24 mouse cellular contexts compared by ENCODE assay signal in genomic region chr6:52877176-52877575, GRCm38 (mm10).
DNase-seq lines count a peak whose midpoint lies in the region; ATAC-seq and TF ChIP-seq lines count a peak whose summit lies in the region.
"Had no signal": no experiment of that assay in that cellular context is flagged by ENCODE, and none has a peak within 500 bp of the region (broad histone marks: within the 10 kb centered on the region; RNA-seq: fewer than 3 reads in every experiment).

No protein-coding gene starts in this region.

- TF ChIP-seq POLR2A in spleen, adult 2 months (IDR thresholded peaks at IDR 0.05; ENCODE audit: low read depth, low read length): no peak

- no peak for DNase-seq in frontal cortex, postnatal 25 days (ENCODE audit: low spot score in 2 of 2)
- DNase-seq in spleen, adult 2 months (ENCODE audit: low read depth in 1 of 2, low spot score in 2 of 2): peak; percentile 10 to 19
- DNase-seq in spleen, postnatal 4 days (ENCODE audit: low spot score in 2 of 2): no peak
- DNase-seq in retina, embryonic 14.5 days (ENCODE audit: low spot score): no peak
- DNase-seq: adrenal gland, postnatal 14 days; cerebellum, adult 8-10 months; cerebellum, postnatal 14 days; embryo, embryonic 11 days; gastrocnemius, adult 2 months; gastrocnemius, postnatal 25 days; heart, adult 18-20 months; heart, postnatal 14 days had no signal

- 38% methylated on average over 4 of the region's 4 CpGs for WGBS in spleen, adult 2 months
- WGBS in forebrain, embryonic 13.5 days: 65% methylated on average over 4 of the region's 4 CpGs

- H3K9ac ChIP-seq in forebrain, embryonic 13.5 days: no peak overlapping the region
- H3K9ac ChIP-seq: embryonic facial prominence, embryonic 15.5 days; forebrain, embryonic 15.5 days; hindbrain, embryonic 13.5 days had no signal

- peak; percentile 89 for ATAC-seq in frontal cortex, adult (ENCODE audit: low TSS enrichment)
- peak; percentile 64 for ATAC-seq in megakaryocyte, adult 5-6 weeks (ENCODE audit: poor library complexity, severe bottlenecking)
- ATAC-seq in forebrain, embryonic 13.5 days: no peak
- ATAC-seq: activated CD4-positive, CD25-positive, alpha-beta regulatory T cell, adult 4 months; forebrain, embryonic 15.5 days; hindbrain, postnatal 0 days; Patski had no signal

- H3K4me1 ChIP-seq in spleen, adult 2 months (ENCODE audit: control insufficient read depth, insufficient read depth, insufficient read length): peaks cover 4% of the 10 kb centered on the region; the same call in 1 of the 2 replicates
- no peaks in the 10 kb centered on the region for H3K4me1 ChIP-seq in forebrain, embryonic 13.5 days
- H3K4me1 ChIP-seq: embryonic facial prominence, embryonic 15.5 days; forebrain, embryonic 10.5 days; forebrain, embryonic 15.5 days; heart, embryonic 10.5 days had no signal

- no peaks in the 10 kb centered on the region for H3K36me3 ChIP-seq in spleen, adult 2 months (ENCODE audit: control insufficient read depth, insufficient read depth, low read length)
- no peaks in the 10 kb centered on the region for H3K36me3 ChIP-seq in forebrain, embryonic 13.5 days (ENCODE audit: poor library complexity, severe bottlenecking)
- H3K36me3 ChIP-seq: embryonic facial prominence, embryonic 15.5 days; forebrain, embryonic 10.5 days; forebrain, embryonic 15.5 days; heart, embryonic 10.5 days had no signal

- no peak overlapping the region for H3K4me3 ChIP-seq in spleen, adult 2 months (ENCODE audit: extremely low read depth, insufficient read depth, insufficient read length)
- H3K4me3 ChIP-seq in forebrain, embryonic 13.5 days: no peak overlapping the region
- H3K4me3 ChIP-seq: embryonic facial prominence, embryonic 15.5 days; erythroblast, embryonic 14.5 days; forebrain, embryonic 10.5 days; forebrain, embryonic 15.5 days; gastrocnemius, adult 2 months; heart, embryonic 10.5 days; hindbrain, embryonic 13.5 days had no signal

- no peak overlapping the region for H3K4me2 ChIP-seq in forebrain, embryonic 13.5 days
- H3K4me2 ChIP-seq: embryonic facial prominence, embryonic 15.5 days; forebrain, embryonic 15.5 days; hindbrain, embryonic 13.5 days had no signal

- H3K27ac ChIP-seq in spleen, adult 2 months (ENCODE audit: insufficient read depth, low read length): no peak overlapping the region
- H3K27ac ChIP-seq in forebrain, embryonic 13.5 days: no peak overlapping the region
- H3K27ac ChIP-seq: embryonic facial prominence, embryonic 15.5 days; forebrain, embryonic 10.5 days; forebrain, embryonic 15.5 days; gastrocnemius, adult 2 months; heart, embryonic 10.5 days; hindbrain, embryonic 13.5 days; hindbrain, postnatal 0 days had no signal

- TF ChIP-seq CTCF in spleen, adult 2 months (IDR thresholded peaks at IDR 0.05; ENCODE audit: extremely low read depth, insufficient read depth, insufficient read length, insufficient replicate concordance): no peak

- H3K9me3 ChIP-seq in forebrain, embryonic 13.5 days (replicated peaks): peaks cover 5% of the 10 kb centered on the region
- H3K9me3 ChIP-seq: embryonic facial prominence, embryonic 15.5 days; heart, embryonic 10.5 days had no signal

- no peaks in the 10 kb centered on the region for H3K27me3 ChIP-seq in spleen, adult 2 months (ENCODE audit: control insufficient read depth, insufficient read depth, low read length)
- peaks cover 17% of the 10 kb centered on the region for H3K27me3 ChIP-seq in forebrain, embryonic 13.5 days
- H3K27me3 ChIP-seq: embryonic facial prominence, embryonic 15.5 days; hindbrain, embryonic 13.5 days; Patski had no signal

Comparison
In these comparisons a context has a peak if more than half of its experiments do, and no peak if none do; other contexts are left out.
1. DNase-seq: peak in spleen, adult 2 months (2 of 2); none in frontal cortex, postnatal 25 days (0 of 2), spleen, postnatal 4 days (0 of 2) and retina, embryonic 14.5 days (single experiment).